Mouse (Mus musculus): ENCODE measurements at regions not wholly inside any gene's neighbourhood (a gene's known extent, or its start where the extent isn't known, plus 50 kb on each side); places are given as distances from the start of the nearest gene placed in this dataset.

GRCm38 (mm10) chr17:72731691-72732090 lies 104.6 kb upstream of the Ypel5 start:
- no peaks in the 10 kb centered on the region for H3K79me2 ChIP-seq (ENCODE audit: control insufficient read depth, insufficient read depth)
- no peaks in the 10 kb centered on the region for H3K27me3 ChIP-seq (ENCODE audit: control insufficient read depth, insufficient read depth, insufficient read length)
- no peaks in the 10 kb centered on the region for H3K79me3 ChIP-seq (ENCODE audit: low read depth)
- no peak overlapping the region for H3K4me3 ChIP-seq (ENCODE audit: insufficient read depth, poor library complexity, severe bottlenecking)
- TF ChIP-seq CTCF (IDR thresholded peaks at IDR 0.05; ENCODE audit: control insufficient read depth, insufficient read depth, insufficient read length): no peak
- no peak for TF ChIP-seq MAX (IDR thresholded peaks at IDR 0.05)
- no peak for TF ChIP-seq USF1 (IDR thresholded peaks at IDR 0.05; ENCODE audit: low read depth)
- TF ChIP-seq CEBPB (IDR thresholded peaks at IDR 0.05; ENCODE audit: low read depth): no peak
- no peak for TF ChIP-seq MYOD1 (IDR thresholded peaks at IDR 0.05; ENCODE audit: control insufficient read depth, insufficient read length, low read depth)
- TF ChIP-seq FOSL1 (IDR thresholded peaks at IDR 0.05; ENCODE audit: insufficient read depth, low read length, poor library complexity, severe bottlenecking): no peak
- TF ChIP-seq MYOG (IDR thresholded peaks at IDR 0.05; ENCODE audit: control insufficient read depth, extremely low read depth, insufficient read length): no peak
- no peaks in the 10 kb centered on the region for H3K36me3 ChIP-seq (ENCODE audit: control insufficient read depth, insufficient read depth)
- no peak overlapping the region for H3ac ChIP-seq (ENCODE audit: control insufficient read depth, insufficient read length, low read depth)

- no peaks in the 10 kb centered on the region for H3K79me3 ChIP-seq (ENCODE audit: low read depth)
- no peak overlapping the region for H3ac ChIP-seq (ENCODE audit: control insufficient read depth, insufficient read length, low read depth)
- H3K4me3 ChIP-seq (ENCODE audit: insufficient read depth, poor library complexity, severe bottlenecking): no peak overlapping the region
- TF ChIP-seq USF1 (IDR thresholded peaks at IDR 0.05; ENCODE audit: low read depth): no peak
- no peak for TF ChIP-seq MAX (IDR thresholded peaks at IDR 0.05)
- no peak for TF ChIP-seq FOSL1 (IDR thresholded peaks at IDR 0.05; ENCODE audit: insufficient read depth, low read length, poor library complexity, severe bottlenecking)
- TF ChIP-seq CEBPB (IDR thresholded peaks at IDR 0.05; ENCODE audit: low read depth): no peak
- TF ChIP-seq CTCF (IDR thresholded peaks at IDR 0.05; ENCODE audit: control insufficient read depth, insufficient read depth, insufficient read length): no peak
- no peak for TF ChIP-seq MYOD1 (IDR thresholded peaks at IDR 0.05; ENCODE audit: control insufficient read depth, insufficient read length, low read depth)
- no peak for TF ChIP-seq MYOG (IDR thresholded peaks at IDR 0.05; ENCODE audit: control insufficient read depth, extremely low read depth, insufficient read length)
- H3K79me2 ChIP-seq (ENCODE audit: control insufficient read depth, insufficient read depth): no peaks in the 10 kb centered on the region
- no peaks in the 10 kb centered on the region for H3K27me3 ChIP-seq (ENCODE audit: control insufficient read depth, insufficient read depth, insufficient read length)
- H3K36me3 ChIP-seq (ENCODE audit: control insufficient read depth, insufficient read depth): no peaks in the 10 kb centered on the region
Observed at GRCm38 (mm10) chr17:72731175-72731574, 105.1 kb upstream of the Ypel5 start.

- H3K36me3 ChIP-seq (ENCODE audit: control insufficient read depth, insufficient read depth): no peaks in the 10 kb centered on the region
- H3K79me3 ChIP-seq (ENCODE audit: low read depth): no peaks in the 10 kb centered on the region
- no peak overlapping the region for H3K4me3 ChIP-seq (ENCODE audit: insufficient read depth, poor library complexity, severe bottlenecking)
- H3ac ChIP-seq (ENCODE audit: control insufficient read depth, insufficient read length, low read depth): no peak overlapping the region
- H3K27me3 ChIP-seq (ENCODE audit: control insufficient read depth, insufficient read depth, insufficient read length): no peaks in the 10 kb centered on the region
- no peaks in the 10 kb centered on the region for H3K79me2 ChIP-seq (ENCODE audit: control insufficient read depth, insufficient read depth)
- TF ChIP-seq MAX (IDR thresholded peaks at IDR 0.05) (no peak), CEBPB (IDR thresholded peaks at IDR 0.05; ENCODE audit: low read depth) (no peak), CTCF (IDR thresholded peaks at IDR 0.05; ENCODE audit: control insufficient read depth, insufficient read depth, insufficient read length) (no peak), USF1 (IDR thresholded peaks at IDR 0.05; ENCODE audit: low read depth) (peak; percentile 38), MYOG (IDR thresholded peaks at IDR 0.05; ENCODE audit: control insufficient read depth, extremely low read depth, insufficient read length) (no peak)
Observed at GRCm38 (mm10) chr17:72720753-72721152, 115.5 kb upstream of the Ypel5 start.

- H3K36me3 ChIP-seq (ENCODE audit: control insufficient read depth, insufficient read depth): no peaks in the 10 kb centered on the region
- no peak overlapping the region for H3ac ChIP-seq (ENCODE audit: control insufficient read depth, insufficient read length, low read depth)
- no peaks in the 10 kb centered on the region for H3K27me3 ChIP-seq (ENCODE audit: control insufficient read depth, insufficient read depth, insufficient read length)
- H3K79me2 ChIP-seq (ENCODE audit: control insufficient read depth, insufficient read depth): no peaks in the 10 kb centered on the region
- no peak overlapping the region for H3K4me3 ChIP-seq (ENCODE audit: insufficient read depth, poor library complexity, severe bottlenecking)
- H3K79me3 ChIP-seq (ENCODE audit: low read depth): no peaks in the 10 kb centered on the region
- TF ChIP-seq CEBPB (IDR thresholded peaks at IDR 0.05; ENCODE audit: low read depth) (no peak), FOSL1 (IDR thresholded peaks at IDR 0.05; ENCODE audit: insufficient read depth, low read length, poor library complexity, severe bottlenecking) (no peak)
Observed at GRCm38 (mm10) chr17:72719618-72720017, 115.2 kb upstream of the Alk start.

- Histone ChIP-seq H3K79me3 (ENCODE audit: low read depth) (no peaks in the 10 kb centered on the region), H3K4me3 (ENCODE audit: insufficient read depth, poor library complexity, severe bottlenecking) (no peak overlapping the region), H3K27me3 (ENCODE audit: control insufficient read depth, insufficient read depth, insufficient read length) (peaks cover 16% of the 10 kb centered on the region), H3K36me3 (ENCODE audit: control insufficient read depth, insufficient read depth) (no peaks in the 10 kb centered on the region), H3ac (ENCODE audit: control insufficient read depth, insufficient read length, low read depth) (no peak overlapping the region), H3K79me2 (ENCODE audit: control insufficient read depth, insufficient read depth) (no peaks in the 10 kb centered on the region)
- TF ChIP-seq MAX (IDR thresholded peaks at IDR 0.05) (no peak), CEBPB (IDR thresholded peaks at IDR 0.05; ENCODE audit: low read depth) (no peak), MYOG (IDR thresholded peaks at IDR 0.05; ENCODE audit: control insufficient read depth, extremely low read depth, insufficient read length) (no peak), MYOD1 (IDR thresholded peaks at IDR 0.05; ENCODE audit: control insufficient read depth, insufficient read length, low read depth) (no peak), USF1 (IDR thresholded peaks at IDR 0.05; ENCODE audit: low read depth) (no peak), CTCF (IDR thresholded peaks at IDR 0.05; ENCODE audit: control insufficient read depth, insufficient read depth, insufficient read length) (no peak), FOSL1 (IDR thresholded peaks at IDR 0.05; ENCODE audit: insufficient read depth, low read length, poor library complexity, severe bottlenecking) (no peak)
Observed at GRCm38 (mm10) chr17:72691630-72692029, 87.2 kb upstream of the Alk start.

GRCm38 (mm10) chr17:72689606-72690005 lies 85.2 kb upstream of the Alk start:
- Histone ChIP-seq H3ac (ENCODE audit: control insufficient read depth, insufficient read length, low read depth) (no peak overlapping the region), H3K79me3 (ENCODE audit: low read depth) (no peaks in the 10 kb centered on the region)
- no peak for TF ChIP-seq CEBPB (IDR thresholded peaks at IDR 0.05; ENCODE audit: low read depth)
- TF ChIP-seq MYOG (IDR thresholded peaks at IDR 0.05; ENCODE audit: control insufficient read depth, extremely low read depth, insufficient read length): no peak
- no peak for TF ChIP-seq CTCF (IDR thresholded peaks at IDR 0.05; ENCODE audit: control insufficient read depth, insufficient read depth, insufficient read length)
- no peak for TF ChIP-seq MAX (IDR thresholded peaks at IDR 0.05)
- no peak for TF ChIP-seq USF1 (IDR thresholded peaks at IDR 0.05; ENCODE audit: low read depth)

More at GRCm38 (mm10) chr17:72689606-72690005, 85.2 kb upstream of the Alk start:
- Histone ChIP-seq H3K4me3 (ENCODE audit: insufficient read depth, poor library complexity, severe bottlenecking) (no peak overlapping the region), H3K27me3 (ENCODE audit: control insufficient read depth, insufficient read depth, insufficient read length) (peaks cover 16% of the 10 kb centered on the region), H3K36me3 (ENCODE audit: control insufficient read depth, insufficient read depth) (no peaks in the 10 kb centered on the region), H3K79me2 (ENCODE audit: control insufficient read depth, insufficient read depth) (no peaks in the 10 kb centered on the region)

Measured in C2C12 (cell line).